Mouse (Mus musculus): ENCODE data around the gene Kcnh5. TPM values are rescaled to one million over a fixed set of nuclear protein-coding genes. Genes with fewer than 3 reads are reported as not detected.

Gene Kcnh5
- polyA plus RNA-seq, 1 experiment from 2014 or later = 0.18 TPM

- no peak overlapping the region for H3K4me2 ChIP-seq (ENCODE audit: low read length)
- DNase-seq (ENCODE audit: low spot score) = no peak
- no peaks in the 10 kb centered on the region for H3K27me3 ChIP-seq (ENCODE audit: insufficient read depth, low read length)
- no peak overlapping the region for H3K4me3 ChIP-seq (replicated peaks; ENCODE audit: low read depth, low read length)
- H3K4me1 ChIP-seq (replicated peaks; ENCODE audit: insufficient read depth, low read length) = no peaks in the 10 kb centered on the region
- H3K9me3 ChIP-seq (replicated peaks; ENCODE audit: low read length) = no peaks in the 10 kb centered on the region
- no peak overlapping the region for H3K27ac ChIP-seq
- no peaks in the 10 kb centered on the region for H3K36me3 ChIP-seq (ENCODE audit: insufficient read depth, low read length)
- no peak for ATAC-seq (replicated peaks; ENCODE audit: low FRiP score, low read depth)
- no peak overlapping the region for H3K9ac ChIP-seq (ENCODE audit: low read depth, low read length)
- WGBS = 91% methylated on average over 3 of the region's 3 CpGs
- no peak for TF ChIP-seq CTCF (IDR thresholded peaks at IDR 0.05; ENCODE audit: low read depth)
Measured at GRCm38 (mm10) chr12:74971187-74971586, 205.9 kb downstream of the Kcnh5 start.

DNA sequence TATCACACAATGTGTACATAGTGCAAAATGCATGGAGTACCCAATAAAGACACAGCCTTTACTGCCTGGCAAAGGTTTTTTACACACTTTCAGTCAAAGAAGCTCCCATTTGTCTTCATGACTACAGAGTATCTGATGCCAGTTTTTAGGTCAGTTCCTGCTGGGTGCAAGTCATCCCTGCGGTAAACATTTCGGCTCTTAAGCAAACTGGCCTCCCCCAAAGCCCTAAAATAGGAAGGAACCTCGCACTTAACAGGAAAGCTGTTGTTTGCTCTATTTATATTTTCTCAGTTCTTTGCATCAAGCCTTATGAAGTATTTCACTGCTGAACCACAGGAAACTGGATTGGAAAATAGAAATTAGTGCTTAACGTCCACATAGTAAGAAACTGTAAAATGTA is 207.7 kb downstream of the Kcnh5 start:
- Histone ChIP-seq H3K4me3 (replicated peaks; ENCODE audit: low read depth, low read length) (no peak overlapping the region), H3K9me3 (replicated peaks; ENCODE audit: low read length) (no peaks in the 10 kb centered on the region), H3K27ac (no peak overlapping the region), H3K4me2 (ENCODE audit: low read length) (no peak overlapping the region), H3K9ac (ENCODE audit: low read depth, low read length) (no peak overlapping the region), H3K27me3 (ENCODE audit: insufficient read depth, low read length) (no peaks in the 10 kb centered on the region), H3K4me1 (replicated peaks; ENCODE audit: insufficient read depth, low read length) (no peaks in the 10 kb centered on the region), H3K36me3 (ENCODE audit: insufficient read depth, low read length) (no peaks in the 10 kb centered on the region)
- TF ChIP-seq CTCF (IDR thresholded peaks at IDR 0.05; ENCODE audit: low read depth) = no peak
- ATAC-seq (replicated peaks; ENCODE audit: low FRiP score, low read depth) (no peak), DNase-seq (ENCODE audit: low spot score) (no peak)
- 54% methylated on average over 4 of the region's 4 CpGs for WGBS

- H3K9ac ChIP-seq (ENCODE audit: low read depth, low read length) = no peak overlapping the region
- no peaks in the 10 kb centered on the region for H3K36me3 ChIP-seq (ENCODE audit: insufficient read depth, low read length)
- no peaks in the 10 kb centered on the region for H3K27me3 ChIP-seq (ENCODE audit: insufficient read depth, low read length)
- TF ChIP-seq CTCF (IDR thresholded peaks at IDR 0.05; ENCODE audit: low read depth) = no peak
- WGBS = 94% methylated on average over 2 of the region's 2 CpGs
- no peak overlapping the region for H3K27ac ChIP-seq
- DNase-seq (ENCODE audit: low spot score) = no peak
- no peak overlapping the region for H3K4me2 ChIP-seq (ENCODE audit: low read length)
- H3K9me3 ChIP-seq (replicated peaks; ENCODE audit: low read length) = no peaks in the 10 kb centered on the region
- no peak overlapping the region for H3K4me3 ChIP-seq (replicated peaks; ENCODE audit: low read depth, low read length)
- ATAC-seq (replicated peaks; ENCODE audit: low FRiP score, low read depth) = no peak
- H3K4me1 ChIP-seq (replicated peaks; ENCODE audit: insufficient read depth, low read length) = no peaks in the 10 kb centered on the region
Measured at GRCm38 (mm10) chr12:74966266-74966665, 210.9 kb downstream of the Kcnh5 start.

GRCm38 (mm10) chr12:74952661-74953060 is 224.5 kb downstream of the Kcnh5 start:
- ATAC-seq (replicated peaks; ENCODE audit: low FRiP score, low read depth) (no peak), DNase-seq (ENCODE audit: low spot score) (peak; percentile 3)
- Histone ChIP-seq H3K27me3 (ENCODE audit: insufficient read depth, low read length) (no peaks in the 10 kb centered on the region), H3K4me3 (replicated peaks; ENCODE audit: low read depth, low read length) (no peak overlapping the region), H3K36me3 (ENCODE audit: insufficient read depth, low read length) (no peaks in the 10 kb centered on the region), H3K4me2 (ENCODE audit: low read length) (no peak overlapping the region), H3K27ac (no peak overlapping the region), H3K9me3 (replicated peaks; ENCODE audit: low read length) (no peaks in the 10 kb centered on the region), H3K4me1 (replicated peaks; ENCODE audit: insufficient read depth, low read length) (no peaks in the 10 kb centered on the region), H3K9ac (ENCODE audit: low read depth, low read length) (no peak overlapping the region)
- 55% methylated on average over 2 of the region's 2 CpGs for WGBS
- no peak for TF ChIP-seq CTCF (IDR thresholded peaks at IDR 0.05; ENCODE audit: low read depth)

GRCm38 (mm10) chr12:74951124-74952115 is 225.7 kb downstream of the Kcnh5 start:
- DNase-seq (ENCODE audit: low spot score) (no peak), ATAC-seq (replicated peaks; ENCODE audit: low FRiP score, low read depth) (no peak)
- no peaks in the 10 kb centered on the region for H3K4me1 ChIP-seq (replicated peaks; ENCODE audit: insufficient read depth, low read length)
- WGBS = 80% methylated on average over 9 of the region's 9 CpGs
- TF ChIP-seq CTCF (IDR thresholded peaks at IDR 0.05; ENCODE audit: low read depth) = no peak
- no peaks in the 10 kb centered on the region for H3K27me3 ChIP-seq (ENCODE audit: insufficient read depth, low read length)
- no peaks in the 10 kb centered on the region for H3K9me3 ChIP-seq (replicated peaks; ENCODE audit: low read length)
- H3K9ac ChIP-seq (ENCODE audit: low read depth, low read length) = no peak overlapping the region
- H3K27ac ChIP-seq = no peak overlapping the region
- no peaks in the 10 kb centered on the region for H3K36me3 ChIP-seq (ENCODE audit: insufficient read depth, low read length)
- no peak overlapping the region for H3K4me3 ChIP-seq (replicated peaks; ENCODE audit: low read depth, low read length)
- no peak overlapping the region for H3K4me2 ChIP-seq (ENCODE audit: low read length)

GRCm38 (mm10) chr12:74901331-74901730 is 275.8 kb downstream of the Kcnh5 start:
- no peak for ATAC-seq (replicated peaks; ENCODE audit: low FRiP score, low read depth)
- Histone ChIP-seq H3K27me3 (ENCODE audit: insufficient read depth, low read length) (no peaks in the 10 kb centered on the region), H3K4me2 (ENCODE audit: low read length) (no peak overlapping the region), H3K9me3 (replicated peaks; ENCODE audit: low read length) (no peaks in the 10 kb centered on the region), H3K9ac (ENCODE audit: low read depth, low read length) (no peak overlapping the region), H3K4me1 (replicated peaks; ENCODE audit: insufficient read depth, low read length) (no peaks in the 10 kb centered on the region), H3K36me3 (ENCODE audit: insufficient read depth, low read length) (no peaks in the 10 kb centered on the region), H3K27ac (no peak overlapping the region), H3K4me3 (replicated peaks; ENCODE audit: low read depth, low read length) (no peak overlapping the region)
- 87% methylated on average over 6 of the region's 6 CpGs for WGBS
- no peak for TF ChIP-seq CTCF (IDR thresholded peaks at IDR 0.05; ENCODE audit: low read depth)
- DNase-seq (ENCODE audit: low spot score) = no peak

Measured in kidney, postnatal 0 days (tissue).